Comparison of ENCODE assay signal across 8 mouse cellular contexts in genomic region chr14:24059747-24060146, GRCm38 (mm10). TPM values are rescaled to one million over a fixed set of nuclear protein-coding genes. Genes with fewer than 3 reads are reported as not detected.
DNase-seq lines count a peak whose midpoint lies in the region; ATAC-seq and TF ChIP-seq lines count a peak whose summit lies in the region.

No protein-coding gene starts in this region.

- H3K4me3 ChIP-seq in testis, adult 2 months (ENCODE audit: control insufficient read depth, low read depth, low read length): no peak overlapping the region
- H3K4me3 ChIP-seq in layer of hippocampus, adult 2 months: no peak overlapping the region

- DNase-seq in gastrocnemius, adult 18-20 months (ENCODE audit: low spot score): peak; percentile 18
- DNase-seq in gastrocnemius, postnatal 25 days: no peak
- no peak for DNase-seq in testis, postnatal 14 days (ENCODE audit: low spot score)
- DNase-seq in cerebellum, postnatal 36 days: peak; percentile 39 to 50
- peak in 1 of 2 experiments; percentile 35 for DNase-seq in layer of hippocampus, adult 2 months (ENCODE audit: low spot score in 2 of 2)
- peak; percentile 71 for DNase-seq in retina, postnatal 1 day

- no peak overlapping the region for H3K27ac ChIP-seq in testis, adult 2 months (ENCODE audit: control insufficient read depth, insufficient read depth, low read depth, low read length)
- H3K27ac ChIP-seq in layer of hippocampus, adult 2 months: no peak overlapping the region

- no peaks in the 10 kb centered on the region for H3K36me3 ChIP-seq in testis, adult 2 months (ENCODE audit: control insufficient read depth, insufficient read depth, low read length)

- no peaks in the 10 kb centered on the region for H3K4me1 ChIP-seq in testis, adult 2 months (ENCODE audit: control insufficient read depth, insufficient read depth, low read length)

- ATAC-seq in granulocyte monocyte progenitor cell, adult 5-6 weeks (replicated peaks; ENCODE audit: poor library complexity, severe bottlenecking): no peak; the same call in 1 of the 2 replicates

- TF ChIP-seq POLR2A in testis, adult 2 months (IDR thresholded peaks at IDR 0.05; ENCODE audit: control insufficient read depth, low read depth, low read length): peak; percentile 14; the same call in 1 of the 2 replicates

- H3K27me3 ChIP-seq in testis, adult 2 months (ENCODE audit: control insufficient read depth, insufficient read depth, low read length): no peaks in the 10 kb centered on the region

- TF ChIP-seq CTCF in testis, adult 2 months (IDR thresholded peaks at IDR 0.05; ENCODE audit: control insufficient read depth, insufficient read depth, insufficient replicate concordance, low read depth, low read length): peak; percentile 78; the same call in 1 of the 2 replicates
- peak; percentile 93 for TF ChIP-seq CTCF in layer of hippocampus, adult 2 months (conservative IDR thresholded peaks at IDR 0.05)

RNA-seq across cellular contexts. Expression of gene Kcnma1, which starts 45.5 kb away (rescaled TPM):
- 10 to 100 TPM; 44.2 to 58.9 TPM for total RNA-seq in gastrocnemius, adult 18-20 months (2021)
- 10 to 100 TPM; 32.4 to 53.7 TPM for total RNA-seq in gastrocnemius, postnatal 25 days (2021)
- 2.9 and 3.0 TPM in 2 replicates for polyA plus RNA-seq in testis, adult 2 months (2012; rRNA removed)
- 100 to 1,000 TPM; 141 to 145 TPM for total RNA-seq in layer of hippocampus, adult 2 months (2021)
- total RNA-seq in granulocyte monocyte progenitor cell, adult 5-6 weeks (2014; fragmentation: Nextera tagmentation): not detected in 2 replicates
- not detected in 2 replicates for total RNA-seq in granulocyte monocyte progenitor cell, adult 5-6 weeks (2017)

Comparison
In these comparisons a context has a peak if more than half of its experiments do, and no peak if none do; other contexts are left out.
1. DNase-seq: peak in gastrocnemius, adult 18-20 months (single experiment), cerebellum, postnatal 36 days (2 of 2) and retina, postnatal 1 day (single experiment); none in gastrocnemius, postnatal 25 days (single experiment) and testis, postnatal 14 days (single experiment).
2. RNA of gene Kcnma1, which starts 45.5 kb away (total RNA-seq): 141 to 145 TPM in layer of hippocampus, adult 2 months, 44.2 to 58.9 TPM in gastrocnemius, adult 18-20 months and 32.4 to 53.7 TPM in gastrocnemius, postnatal 25 days; not detected in granulocyte monocyte progenitor cell, adult 5-6 weeks; every median in the first group is over 10 times any median in the second.